Mouse (Mus musculus) adrenal gland, adult (tissue): ENCODE measurements around the gene C2cd3.
A peak's percentile ranks its signal among the peaks of the same experiment; 100 is the strongest.

Experiments
- DNase-seq, 2 experiments: peaks; one replicate each; pipeline ENCODE4 v3.0.0; 2022 to 2023; ENCODE audit warnings: low spot score in 1 of 2; ENCODE audit not compliant: inconsistent age in 2 of 2

The C2cd3 gene

GRCm38 (mm10) chr7:100400899-100401539 is 29.0 kb downstream of the C2cd3 start:
- no peak for DNase-seq

GRCm38 (mm10) chr7:100402715-100403114 is 30.7 kb downstream of the C2cd3 start:
- no peak for DNase-seq

- DNase-seq: no peak
Observed at GRCm38 (mm10) chr7:100407677-100408076, 35.6 kb downstream of the C2cd3 start.

- DNase-seq: no peak
Observed at GRCm38 (mm10) chr7:100408684-100409083, 36.7 kb downstream of the C2cd3 start.

GRCm38 (mm10) chr7:100425795-100426194 is 53.8 kb downstream of the C2cd3 start:
- DNase-seq: no peak

- peak; percentile 50 to 85 for DNase-seq
Observed at GRCm38 (mm10) chr7:100429102-100429501, 57.1 kb downstream of the C2cd3 start.

GRCm38 (mm10) chr7:100429911-100430310 is 57.9 kb downstream of the C2cd3 start:
- peak in 1 of 2 experiments; percentile 32 for DNase-seq

- peak; percentile 23 to 65 for DNase-seq
Observed at GRCm38 (mm10) chr7:100431103-100431502, 59.1 kb downstream of the C2cd3 start.

GRCm38 (mm10) chr7:100433295-100433694 is 61.3 kb downstream of the C2cd3 start:
- DNase-seq: no peak

- DNase-seq: no peak
Observed at GRCm38 (mm10) chr7:100443728-100444127, 71.7 kb downstream of the C2cd3 start.

GRCm38 (mm10) chr7:100446271-100446670 is 74.2 kb downstream of the C2cd3 start:
- no peak for DNase-seq

- DNase-seq: no peak
Observed at GRCm38 (mm10) chr7:100448530-100448929, 76.5 kb downstream of the C2cd3 start.

- DNase-seq: no peak
Observed at GRCm38 (mm10) chr7:100448985-100449384, 77.0 kb downstream of the C2cd3 start.

GRCm38 (mm10) chr7:100458153-100458552 is 86.1 kb downstream of the C2cd3 start:
- DNase-seq: no peak

- peak in 1 of 2 experiments; percentile 52 for DNase-seq
Observed at GRCm38 (mm10) chr7:100459862-100460261, 87.8 kb downstream of the C2cd3 start.

- DNase-seq: peak; percentile 83 to 91
Observed at GRCm38 (mm10) chr7:100461621-100462151, 89.7 kb downstream of the C2cd3 start.

- DNase-seq: no peak
Observed at GRCm38 (mm10) chr7:100463194-100463593, 91.2 kb downstream of the C2cd3 start.

- peak in 1 of 2 experiments; percentile 26 for DNase-seq
Observed at GRCm38 (mm10) chr7:100463757-100464156, 91.7 kb downstream of the C2cd3 start.

GRCm38 (mm10) chr7:100464248-100464647 is 92.2 kb downstream of the C2cd3 start:
- no peak for DNase-seq

GRCm38 (mm10) chr7:100465248-100465647 is 93.2 kb downstream of the C2cd3 start:
- DNase-seq: no peak

GRCm38 (mm10) chr7:100465656-100466309 is 93.8 kb downstream of the C2cd3 start:
- DNase-seq: peak; percentile 83 to 92

- peak in 1 of 2 experiments; percentile 20 for DNase-seq
Observed at GRCm38 (mm10) chr7:100466781-100467510, 94.9 kb downstream of the C2cd3 start.
